Mouse (Mus musculus) megakaryocyte, embryonic 14.5 days (primary cell): Measurements from ENCODE around the gene Pgf.

Source experiments
- FLI1 ChIP-seq: IDR thresholded peaks from 2 replicates; pipeline ENCODE4 v1.6.1; 2012; ENCODE audit warnings: low read length, inconsistent platforms, mixed read lengths
- GATA1 ChIP-seq: IDR thresholded peaks from 3 replicates; pipeline ENCODE4 v1.6.1; 2012; ENCODE audit warnings: mixed read lengths, low read length, inconsistent platforms, borderline replicate concordance

GRCm38 (mm10) chr12:85190290-85190689, 12.7 kb upstream of the Pgf start:
- TF ChIP-seq FLI1 = no peak
- TF ChIP-seq GATA1 = no peak
